Mouse (Mus musculus) lung, postnatal 0 days (tissue): ENCODE results near the gene Cpe. TPM values are rescaled to one million over a fixed set of nuclear protein-coding genes. Genes with fewer than 3 reads are reported as not detected.

ENCODE experiments used
- ATAC-seq: fragments of 200-750 bp; cut with Nextera tagmentation; 2 replicates; pipeline ENCODE4 v1.8.0; 2017; ENCODE audit warnings: moderate library complexity
- DNase-seq: peaks from one replicate; pipeline ENCODE4 v3.0.0-alpha.2; 2016; ENCODE audit warnings: low spot score
- H3K27ac ChIP-seq: fragments of 300-500 bp; sonication (generic); 2 replicates; pipeline ENCODE4 v1.5.1; 2014; ENCODE audit warnings: antibody characterized with exemption, mild to moderate bottlenecking, low read length, mixed read lengths
- H3K27me3 ChIP-seq: fragments of 300-500 bp; sonication (generic); replicated peaks from 2 replicates; pipeline ENCODE4 v1.6.1; 2014; ENCODE audit warnings: low read length, mixed read lengths; ENCODE audit not compliant: insufficient read depth
- H3K36me3 ChIP-seq: fragments of 300-500 bp; sonication (generic); 2 replicates; pipeline ENCODE4 v1.6.1; 2014; ENCODE audit warnings: low read length, mixed read lengths; ENCODE audit not compliant: insufficient read depth
- H3K4me1 ChIP-seq: fragments of 300-500 bp; sonication (generic); 2 replicates; pipeline ENCODE4 v1.6.1; 2014; ENCODE audit warnings: antibody characterized with exemption, low read depth, low read length, mixed read lengths; ENCODE audit not compliant: insufficient read depth
- H3K4me2 ChIP-seq: fragments of 300-500 bp; sonication (generic); replicated peaks from 2 replicates; pipeline ENCODE4 v1.6.1; 2014; ENCODE audit warnings: low read depth, mild to moderate bottlenecking, low read length, moderate library complexity, mixed read lengths
- H3K4me3 ChIP-seq: fragments of 300-500 bp; sonication (generic); 2 replicates; pipeline ENCODE4 v1.5.1; 2014; ENCODE audit warnings: low read depth, low read length
- H3K9ac ChIP-seq: fragments of 300-500 bp; sonication (generic); replicated peaks from 2 replicates; pipeline ENCODE4 v1.6.1; 2014; ENCODE audit warnings: low read depth, mild to moderate bottlenecking
- H3K9me3 ChIP-seq: fragments of 300-500 bp; sonication (generic); 2 replicates; pipeline ENCODE4 v1.6.1; 2016; ENCODE audit warnings: low read length, mixed read lengths
- CTCF ChIP-seq: IDR thresholded peaks from 2 replicates; pipeline ENCODE4 v1.5.1; 2016; ENCODE audit warnings: antibody characterized with exemption, mild to moderate bottlenecking
- EP300 ChIP-seq: IDR thresholded peaks from 2 replicates; pipeline ENCODE4 v1.6.1; 2016; ENCODE audit warnings: antibody characterized with exemption, mild to moderate bottlenecking, control low read depth
- WGBS: fragments of 180-500 bp; shearing (Covaris S2); extraction: QIAGEN DNeasy Blood & Tissue Kit; methylation state at CpG from one replicate; pipeline ENCODE4 v1.1.7; 2014; 5-methylcytosine and 5-hydroxymethylcytosine counted together
- polyA plus RNA-seq: library from polyadenylated mRNA; unstranded; fragments of >200 nt; fragmentation: Nextera tagmentation; extraction: Ambion mirVana; gene quantifications from 2 replicates; pipeline ENCODE4 v1.2.1, GENCODE M21; 2015

Cpe gene
- polyA plus RNA-seq, 1 experiment from 2014 or later, result 35.3 TPM

GRCm38 (mm10) chr8:64606015-64606414, 86.8 kb downstream of the Cpe start:
- Histone ChIP-seq H3K4me3 (no peak overlapping the region), H3K9ac (no peak overlapping the region), H3K27me3 (no peaks in the 10 kb centered on the region), H3K27ac (no peak overlapping the region), H3K9me3 (no peaks in the 10 kb centered on the region), H3K4me1 (no peaks in the 10 kb centered on the region), H3K36me3 (no peaks in the 10 kb centered on the region), H3K4me2 (no peak overlapping the region)
- TF ChIP-seq EP300, result no peak
- TF ChIP-seq CTCF, result no peak
- 97% methylated on average over 5 of the region's 5 CpGs for WGBS
- DNase-seq (no peak), ATAC-seq (no peak)

GRCm38 (mm10) chr8:64598206-64598605, 94.6 kb downstream of the Cpe start:
- no peak for ATAC-seq
- Histone ChIP-seq H3K27me3 (no peaks in the 10 kb centered on the region), H3K4me1 (no peaks in the 10 kb centered on the region), H3K9ac (no peak overlapping the region), H3K36me3 (no peaks in the 10 kb centered on the region), H3K9me3 (no peaks in the 10 kb centered on the region), H3K4me3 (no peak overlapping the region), H3K27ac (no peak overlapping the region), H3K4me2 (no peak overlapping the region)
- WGBS, result 79% methylated on average over 4 of the region's 4 CpGs
- no peak for DNase-seq
- TF ChIP-seq EP300, result no peak

- Histone ChIP-seq H3K4me3 (no peak overlapping the region), H3K27ac (no peak overlapping the region), H3K4me2 (no peak overlapping the region), H3K4me1 (no peaks in the 10 kb centered on the region), H3K27me3 (no peaks in the 10 kb centered on the region), H3K9me3 (no peaks in the 10 kb centered on the region), H3K9ac (no peak overlapping the region), H3K36me3 (no peaks in the 10 kb centered on the region)
- 33% methylated on average over 21 of the region's 21 CpGs for WGBS
- ATAC-seq (no peak), DNase-seq (peak; percentile 31)
- TF ChIP-seq CTCF, result peak; percentile 84
- TF ChIP-seq EP300, result no peak
Measured at GRCm38 (mm10) chr8:64597042-64597970, 95.5 kb downstream of the Cpe start.

- no peak for DNase-seq
- H3K4me1 ChIP-seq, result no peaks in the 10 kb centered on the region
- TF ChIP-seq EP300 (no peak), CTCF (no peak)
- 69% methylated on average over 4 of the region's 4 CpGs for WGBS
- no peak overlapping the region for H3K4me3 ChIP-seq
- no peak overlapping the region for H3K4me2 ChIP-seq
- H3K27me3 ChIP-seq, result no peaks in the 10 kb centered on the region
- H3K9ac ChIP-seq, result no peak overlapping the region
- no peak for ATAC-seq
- H3K36me3 ChIP-seq, result no peaks in the 10 kb centered on the region
- H3K9me3 ChIP-seq, result no peaks in the 10 kb centered on the region
- no peak overlapping the region for H3K27ac ChIP-seq
Measured at GRCm38 (mm10) chr8:64596396-64596795, 96.5 kb downstream of the Cpe start.

DNA sequence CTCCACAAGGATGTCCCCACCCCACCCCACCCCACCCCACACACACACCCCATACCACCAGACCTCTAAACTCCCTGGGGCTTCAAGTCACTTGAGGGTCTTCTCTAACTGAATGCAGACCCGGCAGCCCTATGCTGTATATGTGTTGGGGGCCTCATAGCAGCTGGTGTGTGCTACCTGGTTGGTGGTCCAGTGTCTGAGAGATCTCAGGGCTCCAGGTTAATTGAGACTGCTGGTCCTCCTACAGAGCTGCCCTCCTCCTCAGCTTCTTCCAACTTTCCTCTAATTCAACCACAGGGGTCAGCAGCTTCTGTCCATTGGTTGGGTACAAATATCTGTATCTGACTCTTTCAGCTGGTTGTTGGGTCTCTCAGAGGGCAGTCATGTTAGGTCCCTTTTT, 102.4 kb downstream of the Cpe start:
- Histone ChIP-seq H3K4me1 (no peaks in the 10 kb centered on the region), H3K27me3 (no peaks in the 10 kb centered on the region), H3K36me3 (no peaks in the 10 kb centered on the region), H3K9ac (no peak overlapping the region), H3K4me2 (no peak overlapping the region), H3K9me3 (no peaks in the 10 kb centered on the region), H3K4me3 (no peak overlapping the region), H3K27ac (no peak overlapping the region)
- ATAC-seq, result no peak
- 83% methylated on average over 1 of the region's 1 CpGs for WGBS
- TF ChIP-seq CTCF, result no peak
- no peak for DNase-seq

DNA sequence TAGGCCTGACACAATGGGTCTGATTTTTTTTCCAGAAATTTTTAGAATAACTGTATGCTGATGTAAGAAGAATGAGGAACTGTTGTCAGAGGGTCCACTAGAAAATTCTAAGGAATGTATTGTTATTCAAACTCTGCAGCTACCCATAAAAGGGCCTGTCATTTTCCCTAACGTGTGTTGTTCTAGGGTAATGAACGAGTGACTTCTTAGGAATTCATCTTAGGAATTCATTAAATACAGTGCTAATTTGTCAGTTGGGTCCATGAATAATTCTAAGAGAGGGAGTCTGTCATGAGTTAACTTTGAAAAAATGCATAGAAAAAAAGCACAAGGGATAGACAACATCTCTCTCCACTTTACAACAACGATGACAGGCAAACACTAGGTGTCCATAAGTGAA, 110.0 kb downstream of the Cpe start:
- ATAC-seq (no peak), DNase-seq (no peak)
- no peaks in the 10 kb centered on the region for H3K27me3 ChIP-seq
- no peak overlapping the region for H3K9ac ChIP-seq
- 33% methylated on average over 3 of the region's 3 CpGs for WGBS
- no peaks in the 10 kb centered on the region for H3K4me1 ChIP-seq
- H3K9me3 ChIP-seq, result no peaks in the 10 kb centered on the region
- no peaks in the 10 kb centered on the region for H3K36me3 ChIP-seq
- no peak overlapping the region for H3K27ac ChIP-seq
- H3K4me3 ChIP-seq, result no peak overlapping the region
- TF ChIP-seq CTCF (no peak), EP300 (no peak)
- H3K4me2 ChIP-seq, result no peak overlapping the region
